Mouse (Mus musculus) limb, embryonic 10.5 days (tissue): ENCODE measurements around the gene Kpna4. TPM values are rescaled to one million over a fixed set of nuclear protein-coding genes. Genes with fewer than 3 reads are reported as not detected.
A peak's percentile ranks its signal among the peaks of the same experiment; 100 is the strongest.

Experiments used
- DNase-seq: peaks from one replicate; pipeline ENCODE4 v3.0.0-alpha.2; 2017; ENCODE audit warnings: low spot score
- H3K27ac ChIP-seq: fragments of 300-500 bp; sonication (generic); 2 replicates; pipeline ENCODE4 v1.5.1; 2016; ENCODE audit warnings: mild to moderate bottlenecking
- H3K27me3 ChIP-seq: fragments of 300-500 bp; sonication (generic); 2 replicates; pipeline ENCODE4 v1.6.1; 2016; ENCODE audit warnings: low read depth, mild to moderate bottlenecking; ENCODE audit not compliant: poor library complexity, severe bottlenecking
- H3K36me3 ChIP-seq: fragments of 300-500 bp; sonication (generic); 2 replicates; pipeline ENCODE4 v1.6.1; 2016; ENCODE audit warnings: mild to moderate bottlenecking, moderate library complexity
- H3K4me1 ChIP-seq: fragments of 300-500 bp; sonication (generic); 2 replicates; pipeline ENCODE4 v1.6.1; 2016
- H3K4me3 ChIP-seq: fragments of 300-500 bp; sonication (generic); 2 replicates; pipeline ENCODE4 v1.5.1; 2016; ENCODE audit warnings: mild to moderate bottlenecking, moderate library complexity
- H3K9me3 ChIP-seq: fragments of 300-500 bp; sonication (generic); replicated peaks from 2 replicates; pipeline ENCODE4 v1.6.1; 2016; ENCODE audit warnings: mild to moderate bottlenecking
- WGBS: fragments of 180-500 bp; shearing (Covaris S2); methylation state at CpG from one replicate; pipeline ENCODE4 v1.1.7; 2016; 5-methylcytosine and 5-hydroxymethylcytosine counted together
- polyA plus RNA-seq: library from polyadenylated mRNA; unstranded; fragments of >200 nt; fragmentation: Nextera tagmentation; extraction: Ambion mirVana; gene quantifications from 2 replicates; pipeline ENCODE4 v1.2.1, GENCODE M21; 2016

Kpna4 gene
- polyA plus RNA-seq, 1 experiment from 2014 or later, result 34.6 TPM

- H3K4me3 ChIP-seq, result no peak overlapping the region
- DNase-seq, result no peak
- no peaks in the 10 kb centered on the region for H3K36me3 ChIP-seq
- H3K9me3 ChIP-seq, result no peaks in the 10 kb centered on the region
- H3K27ac ChIP-seq, result no peak overlapping the region
- WGBS, result 96% methylated on average over 4 of the region's 4 CpGs
- H3K4me1 ChIP-seq, result no peaks in the 10 kb centered on the region
- no peaks in the 10 kb centered on the region for H3K27me3 ChIP-seq
These were observed 66.2 kb downstream of the Kpna4 start for GRCm38 (mm10) chr3:69060672-69061071.

- DNase-seq, result no peak
- Histone ChIP-seq H3K4me3 (no peak overlapping the region), H3K27me3 (no peaks in the 10 kb centered on the region), H3K4me1 (no peaks in the 10 kb centered on the region), H3K36me3 (no peaks in the 10 kb centered on the region), H3K9me3 (no peaks in the 10 kb centered on the region), H3K27ac (no peak overlapping the region)
- 87% methylated on average over 3 of the region's 3 CpGs for WGBS
These were observed 71.0 kb downstream of the Kpna4 start for GRCm38 (mm10) chr3:69055871-69056270.

DNA sequence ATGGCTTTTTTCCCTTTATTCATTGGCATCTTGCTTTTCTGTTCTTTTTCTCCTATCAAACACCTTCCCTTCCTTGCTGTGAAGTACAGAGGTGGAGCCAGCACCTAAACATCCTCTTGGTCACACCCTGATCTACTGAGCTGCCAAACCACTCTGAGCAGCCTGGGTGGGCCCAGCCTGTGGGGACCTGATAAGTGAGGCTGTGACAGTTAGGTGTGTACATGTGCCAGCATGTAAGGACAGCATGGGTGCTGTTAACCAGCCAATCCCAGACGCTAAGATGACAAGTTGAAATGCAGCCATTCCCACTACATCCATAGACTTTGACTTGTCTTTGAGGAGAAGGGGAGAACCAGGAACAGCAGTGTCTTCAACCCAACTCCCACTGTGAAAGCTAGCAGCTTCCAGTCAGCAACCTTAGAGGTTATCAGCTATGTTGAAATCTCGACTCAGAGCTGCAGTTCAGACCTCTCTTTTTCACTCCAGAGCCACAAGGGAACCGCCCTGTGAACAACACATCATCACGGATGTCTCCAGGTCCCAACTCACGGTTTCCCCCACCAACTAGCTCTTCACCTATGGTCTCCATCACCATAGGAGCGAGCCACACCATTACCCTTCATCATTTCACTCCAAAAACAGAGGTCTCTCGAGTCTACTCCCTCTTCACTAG is 72.0 kb downstream of the Kpna4 start:
- Histone ChIP-seq H3K36me3 (no peaks in the 10 kb centered on the region), H3K4me3 (no peak overlapping the region), H3K4me1 (no peaks in the 10 kb centered on the region), H3K9me3 (no peaks in the 10 kb centered on the region), H3K27me3 (no peaks in the 10 kb centered on the region), H3K27ac (no peak overlapping the region)
- 83% methylated on average over 7 of the region's 7 CpGs for WGBS
- DNase-seq, result no peak

GRCm38 (mm10) chr3:69051894-69052293 is 75.0 kb downstream of the Kpna4 start:
- H3K36me3 ChIP-seq, result no peaks in the 10 kb centered on the region
- no peak overlapping the region for H3K4me3 ChIP-seq
- WGBS, result 91% methylated on average over 11 of the region's 11 CpGs
- H3K4me1 ChIP-seq, result no peaks in the 10 kb centered on the region
- DNase-seq, result no peak
- no peaks in the 10 kb centered on the region for H3K9me3 ChIP-seq
- no peaks in the 10 kb centered on the region for H3K27me3 ChIP-seq
- H3K27ac ChIP-seq, result no peak overlapping the region

DNA sequence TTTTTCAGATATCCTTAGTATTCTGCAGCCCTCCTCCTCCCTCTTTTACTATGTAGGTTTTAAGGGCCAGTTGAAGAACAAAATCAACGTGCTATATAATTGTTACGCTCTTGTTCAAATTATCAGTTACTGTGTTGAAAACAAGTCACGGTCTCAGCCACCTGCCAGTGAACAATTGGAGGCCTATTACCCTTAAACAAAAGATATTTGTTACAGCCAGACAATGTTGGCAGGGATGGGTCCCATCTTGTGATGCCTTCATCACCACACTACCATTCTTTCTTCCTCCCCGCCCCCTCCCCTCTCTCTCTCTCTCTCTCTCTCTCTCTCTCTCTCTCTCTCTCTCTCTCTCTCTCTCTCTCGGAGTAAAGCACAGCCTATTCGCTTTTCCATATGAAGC is 77.9 kb downstream of the Kpna4 start:
- 88% methylated on average over 6 of the region's 6 CpGs for WGBS
- DNase-seq, result no peak

GRCm38 (mm10) chr3:69047684-69048083 is 79.2 kb downstream of the Kpna4 start:
- no peaks in the 10 kb centered on the region for H3K9me3 ChIP-seq
- no peak overlapping the region for H3K27ac ChIP-seq
- H3K4me3 ChIP-seq, result no peak overlapping the region
- 85% methylated on average over 4 of the region's 4 CpGs for WGBS
- peaks cover 20% of the 10 kb centered on the region for H3K4me1 ChIP-seq
- H3K36me3 ChIP-seq, result peaks cover 6% of the 10 kb centered on the region
- DNase-seq, result no peak
- no peaks in the 10 kb centered on the region for H3K27me3 ChIP-seq

More for the DNA sequence above, 77.9 kb downstream of the Kpna4 start:
- no peak overlapping the region for H3K27ac ChIP-seq
- peaks cover 15% of the 10 kb centered on the region for H3K4me1 ChIP-seq
- no peak overlapping the region for H3K4me3 ChIP-seq
- H3K36me3 ChIP-seq, result no peaks in the 10 kb centered on the region
- no peaks in the 10 kb centered on the region for H3K27me3 ChIP-seq
- no peaks in the 10 kb centered on the region for H3K9me3 ChIP-seq

GRCm38 (mm10) chr3:69046509-69046908 is 80.4 kb downstream of the Kpna4 start:
- H3K27ac ChIP-seq, result no peak overlapping the region
- no peak overlapping the region for H3K4me3 ChIP-seq
- peaks cover 17% of the 10 kb centered on the region for H3K36me3 ChIP-seq
- no peaks in the 10 kb centered on the region for H3K9me3 ChIP-seq
- no peak for DNase-seq
- 57% methylated on average over 4 of the region's 4 CpGs for WGBS
- H3K4me1 ChIP-seq, result peaks cover 26% of the 10 kb centered on the region
- no peaks in the 10 kb centered on the region for H3K27me3 ChIP-seq

- WGBS, result 29% methylated on average over 13 of the region's 13 CpGs
- H3K27me3 ChIP-seq, result no peaks in the 10 kb centered on the region
- peaks cover 32% of the 10 kb centered on the region for H3K4me1 ChIP-seq
- peak overlapping the region; percentile 100 for H3K27ac ChIP-seq
- peaks cover 24% of the 10 kb centered on the region for H3K36me3 ChIP-seq
- H3K9me3 ChIP-seq, result no peaks in the 10 kb centered on the region
- peak; percentile 55 for DNase-seq
- peak overlapping the region; percentile 95 for H3K4me3 ChIP-seq
These were observed 81.2 kb downstream of the Kpna4 start for GRCm38 (mm10) chr3:69045750-69046149.

GRCm38 (mm10) chr3:69045400-69045703 is 81.6 kb downstream of the Kpna4 start:
- Histone ChIP-seq H3K9me3 (no peaks in the 10 kb centered on the region), H3K27me3 (no peaks in the 10 kb centered on the region), H3K4me3 (peak overlapping the region; percentile 95), H3K4me1 (peaks cover 36% of the 10 kb centered on the region), H3K36me3 (peaks cover 28% of the 10 kb centered on the region), H3K27ac (peak overlapping the region; percentile 100)
- 11% methylated on average over 9 of the region's 9 CpGs for WGBS
- no peak for DNase-seq

GRCm38 (mm10) chr3:69044645-69045399 is 82.1 kb downstream of the Kpna4 start, which contains the start of gene Trim59:
Gene Trim59 (minus strand): TSS chr3:69044755.
- Histone ChIP-seq H3K4me3 (peak within 1 kb of the TSS; percentile 95), H3K36me3 (peaks cover 34% of the 10 kb centered on the region), H3K4me1 (peaks cover 36% of the 10 kb centered on the region), H3K27ac (peak within 1 kb of the TSS; percentile 100), H3K9me3 (no peaks in the 10 kb centered on the region), H3K27me3 (no peaks in the 10 kb centered on the region)
- under 1% methylated on average over 80 of the region's 80 CpGs for WGBS
- DNase-seq, result peak; percentile 96

GRCm38 (mm10) chr3:69044167-69044591 is 82.7 kb downstream of the Kpna4 start:
- WGBS, result 0% methylated on average over 42 of the region's 42 CpGs
- Histone ChIP-seq H3K4me3 (peak overlapping the region; percentile 95), H3K36me3 (peaks cover 40% of the 10 kb centered on the region), H3K4me1 (peaks cover 36% of the 10 kb centered on the region), H3K27me3 (no peaks in the 10 kb centered on the region), H3K9me3 (no peaks in the 10 kb centered on the region), H3K27ac (peak overlapping the region; percentile 100)
- peak; percentile 79 for DNase-seq

DNA sequence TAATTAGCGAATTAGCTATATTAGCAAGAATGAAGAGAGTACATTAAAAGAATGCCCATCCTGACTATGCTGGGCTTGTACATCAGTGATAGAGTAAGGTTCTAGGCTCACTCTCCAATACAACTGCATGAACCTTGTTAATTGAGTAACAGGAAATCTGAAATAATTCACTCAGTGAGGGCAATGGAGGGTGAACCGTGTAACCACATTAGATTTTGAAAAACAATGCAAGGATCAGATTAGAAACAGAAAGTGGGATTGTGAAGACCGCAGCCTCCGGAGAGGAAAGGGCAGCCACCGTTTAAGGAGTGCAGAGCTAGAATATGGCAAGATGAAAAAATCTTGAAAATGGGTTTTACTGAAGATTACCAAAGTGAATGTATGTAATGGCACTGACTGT is 85.6 kb downstream of the Kpna4 start:
- H3K9me3 ChIP-seq, result no peaks in the 10 kb centered on the region
- peaks cover 36% of the 10 kb centered on the region for H3K4me1 ChIP-seq
- no peak for DNase-seq
- peaks cover 68% of the 10 kb centered on the region for H3K36me3 ChIP-seq
- H3K4me3 ChIP-seq, result peak overlapping the region; percentile 34
- H3K27me3 ChIP-seq, result no peaks in the 10 kb centered on the region
- H3K27ac ChIP-seq, result no peak overlapping the region
- 86% methylated on average over 5 of the region's 5 CpGs for WGBS

- H3K27me3 ChIP-seq, result no peaks in the 10 kb centered on the region
- no peaks in the 10 kb centered on the region for H3K9me3 ChIP-seq
- peaks cover 80% of the 10 kb centered on the region for H3K36me3 ChIP-seq
- no peak overlapping the region for H3K27ac ChIP-seq
- DNase-seq, result no peak
- H3K4me3 ChIP-seq, result peak overlapping the region; percentile 34
- 94% methylated on average over 2 of the region's 2 CpGs for WGBS
- H3K4me1 ChIP-seq, result peaks cover 26% of the 10 kb centered on the region
These were observed 86.8 kb downstream of the Kpna4 start for GRCm38 (mm10) chr3:69040105-69040504.
